Mouse (Mus musculus) CH12F3 (cell line): ENCODE results near the gene Ndufa4l2.

Experiments used
- in situ Hi-C: fragments of 300-500 bp; cut with MboI; formaldehyde crosslinking; loops from 2 replicates; pipeline ENCODE4 v1.14.3; 2020; ENCODE audit warnings: low sequenced_read_pairs

The Ndufa4l2 gene

DNA sequence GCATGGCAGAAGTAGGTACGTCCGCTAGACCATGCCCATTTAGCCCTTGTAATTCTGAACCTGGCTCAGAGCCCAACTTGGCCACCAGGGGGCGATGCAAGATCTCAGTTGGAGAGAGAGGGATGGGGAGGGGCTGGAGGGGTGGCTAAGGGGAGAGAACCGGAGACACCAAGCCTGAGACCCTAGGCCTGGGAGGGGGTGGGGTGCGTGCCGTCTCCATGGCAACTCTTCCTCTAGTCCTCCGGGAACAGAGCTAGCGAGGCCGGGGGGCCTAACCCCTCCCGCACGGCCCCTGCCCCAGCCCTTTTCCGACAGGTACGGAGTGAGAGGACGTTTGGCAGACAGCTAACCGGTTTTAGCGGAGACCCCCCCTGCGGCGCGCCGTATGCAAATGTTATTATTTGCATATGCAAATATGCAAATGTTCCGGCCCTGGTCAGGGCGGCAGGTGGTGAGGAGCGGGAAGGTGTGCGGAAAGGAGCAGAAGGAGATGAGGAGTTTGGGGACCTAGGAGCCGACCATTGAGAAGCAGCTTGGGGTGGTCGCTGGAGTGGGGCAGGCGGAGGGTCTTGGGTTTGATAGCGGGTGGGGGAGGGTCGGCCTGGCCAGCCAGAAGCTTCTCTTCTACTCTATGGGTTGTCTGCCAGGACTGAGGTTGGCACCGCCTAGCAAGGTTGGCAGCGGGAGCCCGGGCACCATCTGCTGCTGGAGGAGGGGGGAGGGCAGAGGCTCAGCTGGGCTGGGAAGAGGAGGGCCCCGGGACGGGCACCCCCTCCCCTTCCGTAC, 5.5 kb upstream of the Ndufa4l2 start:
- in situ Hi-C loops, result loop anchor here (5.0 kb wide), 1 partner anchor 33 kb away; no protein-coding TSS in a partner anchor

DNA sequence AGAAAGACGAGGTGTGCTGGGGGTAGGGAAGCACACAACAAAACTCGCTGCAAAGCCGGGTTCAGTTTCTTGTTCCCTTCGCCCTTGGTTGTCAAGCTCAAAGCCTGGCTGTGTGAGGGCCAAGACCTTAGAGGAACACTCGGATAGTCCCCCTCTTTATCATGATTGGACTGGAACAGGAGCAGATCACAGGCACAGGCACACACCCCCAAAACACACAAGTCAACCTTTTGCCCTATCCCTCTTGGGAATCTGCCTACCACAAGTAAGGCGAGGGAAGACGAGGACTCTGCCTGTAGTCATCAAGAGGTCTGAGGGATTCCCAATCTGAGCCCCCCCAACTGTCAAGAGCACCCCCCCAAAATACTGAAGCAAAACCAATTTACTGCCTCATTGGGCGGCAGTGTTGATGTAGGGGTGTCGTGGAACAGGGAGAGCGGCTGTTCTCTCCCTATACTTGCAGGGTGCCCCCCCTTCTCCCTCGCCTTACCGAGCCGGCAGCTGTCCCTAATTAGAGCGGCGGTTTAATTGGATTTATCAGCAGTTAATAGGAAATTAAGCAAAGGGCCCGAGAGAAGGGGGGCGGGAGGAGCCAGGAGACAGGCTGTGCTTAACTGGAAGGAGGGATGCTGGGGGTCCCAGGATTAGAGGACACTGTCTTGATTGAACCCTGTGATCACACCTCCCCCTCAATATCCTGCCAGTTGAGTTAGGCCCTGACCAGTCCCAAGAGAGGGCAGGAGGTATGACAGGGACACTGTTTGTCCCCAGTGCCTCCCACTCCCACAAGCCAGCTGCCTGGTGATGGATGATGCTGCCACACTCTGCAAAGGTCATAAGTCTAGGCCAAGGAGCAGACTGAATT, 4.7 kb upstream of the Ndufa4l2 start:
- in situ Hi-C loops, result loop anchor here (5.0 kb wide), 1 partner anchor 32 kb away; no protein-coding TSS in a partner anchor

DNA sequence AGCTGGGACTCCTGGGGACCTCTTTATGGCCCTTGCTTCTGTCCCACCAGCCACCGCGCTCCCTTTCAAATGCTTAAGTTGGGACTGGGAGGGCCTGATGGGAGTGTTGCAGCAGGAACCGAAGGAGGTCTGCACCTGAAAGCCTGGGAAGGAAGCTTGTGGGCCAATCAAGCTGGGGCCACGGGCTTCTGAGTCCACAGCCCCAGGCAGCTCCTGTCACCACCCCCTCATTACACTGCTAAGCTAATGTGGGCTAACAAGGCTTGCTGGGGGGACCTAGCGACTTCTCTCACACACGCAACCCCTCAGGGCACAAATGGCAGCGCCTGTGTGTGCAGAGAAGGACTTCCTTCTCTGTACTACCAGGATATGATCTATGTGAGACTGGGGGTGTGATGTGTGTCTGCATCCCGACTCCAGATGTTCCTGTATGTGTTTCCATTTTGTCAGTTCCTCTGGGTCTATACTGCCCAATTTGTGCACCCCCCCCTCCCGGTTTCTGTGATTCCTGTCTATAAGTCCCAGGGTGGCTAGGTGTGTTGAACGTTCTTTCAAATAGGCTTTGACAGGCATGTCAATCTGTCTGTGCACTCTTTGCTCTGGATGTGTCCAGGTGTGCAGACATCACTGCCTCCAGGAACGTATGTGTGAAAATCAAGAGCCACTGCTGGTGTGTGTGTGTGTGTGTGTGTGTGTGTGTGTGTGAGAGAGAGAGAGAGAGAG, 3.7 kb upstream of the Ndufa4l2 start:
- in situ Hi-C loops, result no loop called here

DNA sequence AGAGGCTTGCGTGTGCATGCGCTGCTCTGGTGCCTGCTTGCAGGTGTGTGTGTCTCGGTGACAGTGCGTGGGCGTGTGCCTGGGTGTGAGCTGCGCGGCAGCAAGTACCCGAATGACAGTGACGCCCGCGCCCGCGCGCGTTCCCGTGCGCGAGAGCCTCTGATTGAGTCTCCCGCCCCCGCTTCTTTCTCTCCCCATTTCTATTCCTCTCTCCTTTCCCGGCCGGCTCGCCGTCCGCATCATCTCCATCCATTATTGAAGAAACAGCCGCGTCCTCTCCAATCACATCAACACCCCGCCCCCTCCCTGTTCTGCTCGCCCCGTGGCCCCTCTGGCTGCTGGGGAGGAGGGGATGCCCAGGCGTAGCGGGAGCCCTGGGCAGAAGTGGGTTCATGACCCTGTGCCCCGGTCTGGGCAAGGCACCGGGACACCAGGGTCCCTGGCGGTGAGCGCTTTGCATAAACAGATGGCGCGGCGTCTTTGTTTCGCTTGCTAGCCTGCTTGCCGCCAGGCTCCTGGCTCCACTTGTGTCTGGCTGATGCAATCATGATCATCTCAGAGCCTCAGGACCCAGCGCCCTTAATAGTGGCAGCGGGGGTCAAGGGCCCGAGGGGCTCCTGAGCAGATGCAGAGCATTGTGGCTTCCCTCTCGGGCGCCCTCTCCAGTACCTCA, 3.0 kb upstream of the Ndufa4l2 start:
- in situ Hi-C loops, result no loop called here

DNA sequence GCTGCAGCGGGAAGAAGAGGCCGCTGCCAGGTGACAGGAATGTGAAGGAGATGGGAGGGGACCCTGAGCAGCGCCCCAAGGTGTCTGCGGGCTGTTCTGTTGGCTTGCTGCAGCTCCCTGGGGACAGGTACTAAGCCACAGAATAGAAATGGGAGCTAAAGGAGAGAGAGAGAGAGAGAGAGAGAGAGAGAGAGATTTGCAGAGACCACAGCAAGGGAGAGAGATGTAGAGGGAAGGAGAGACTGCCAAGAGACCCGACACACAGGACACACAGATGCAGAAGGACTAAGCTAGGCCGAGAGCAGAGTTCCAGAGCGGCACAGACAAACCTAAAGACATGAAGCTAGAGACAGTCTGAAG, 2.5 kb upstream of the Ndufa4l2 start:
- in situ Hi-C loops, result no loop called here

DNA sequence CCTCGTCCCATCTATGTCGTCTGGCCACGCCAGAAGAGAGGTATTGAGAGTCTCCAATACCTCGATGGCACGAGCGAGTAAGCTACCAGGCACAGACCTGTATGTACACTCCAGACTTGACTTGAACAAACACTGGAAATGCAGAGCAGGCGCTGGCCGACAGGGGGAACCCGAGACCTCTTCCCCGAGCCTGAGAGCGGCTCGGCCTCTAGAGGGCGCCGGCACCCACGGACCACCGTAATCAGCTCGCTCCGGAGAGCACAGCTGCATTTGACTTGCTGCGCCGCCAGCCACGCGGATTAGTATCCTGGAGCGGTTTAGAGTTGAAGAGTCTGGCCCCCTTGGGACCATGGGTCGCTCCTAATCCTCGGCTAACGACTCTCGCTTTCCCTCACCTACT, 2.0 kb upstream of the Ndufa4l2 start:
- in situ Hi-C loops, result no loop called here

DNA sequence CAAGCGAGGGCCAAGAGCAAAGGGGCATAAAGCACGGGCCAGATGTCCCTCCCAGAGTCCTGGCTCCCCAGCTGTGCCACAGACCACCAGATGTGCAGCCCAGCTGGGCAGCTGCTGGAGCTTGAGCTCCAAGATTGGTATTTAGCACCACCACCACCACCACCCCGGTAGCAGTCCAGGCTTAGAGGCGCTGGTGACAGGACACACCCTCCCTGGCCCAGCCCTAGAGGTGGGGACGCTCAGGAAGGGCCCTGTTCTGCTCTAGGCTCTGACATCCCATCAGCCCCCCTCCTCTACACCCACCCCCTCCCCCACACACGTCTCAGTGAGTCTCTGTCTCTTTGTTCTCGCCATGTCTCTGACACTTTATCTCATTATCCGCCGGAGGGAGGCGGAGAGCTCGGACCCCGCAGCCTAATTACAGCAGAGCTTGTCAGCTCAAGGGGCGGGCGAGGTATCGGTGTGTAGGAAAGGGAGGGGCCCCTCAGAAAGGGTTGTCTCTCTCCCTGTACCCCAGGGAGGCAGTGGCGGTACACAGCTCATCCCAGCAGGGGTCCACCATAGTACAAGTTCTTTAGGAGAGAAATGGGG, 1.2 kb upstream of the Ndufa4l2 start:
- in situ Hi-C loops, result no loop called here

DNA sequence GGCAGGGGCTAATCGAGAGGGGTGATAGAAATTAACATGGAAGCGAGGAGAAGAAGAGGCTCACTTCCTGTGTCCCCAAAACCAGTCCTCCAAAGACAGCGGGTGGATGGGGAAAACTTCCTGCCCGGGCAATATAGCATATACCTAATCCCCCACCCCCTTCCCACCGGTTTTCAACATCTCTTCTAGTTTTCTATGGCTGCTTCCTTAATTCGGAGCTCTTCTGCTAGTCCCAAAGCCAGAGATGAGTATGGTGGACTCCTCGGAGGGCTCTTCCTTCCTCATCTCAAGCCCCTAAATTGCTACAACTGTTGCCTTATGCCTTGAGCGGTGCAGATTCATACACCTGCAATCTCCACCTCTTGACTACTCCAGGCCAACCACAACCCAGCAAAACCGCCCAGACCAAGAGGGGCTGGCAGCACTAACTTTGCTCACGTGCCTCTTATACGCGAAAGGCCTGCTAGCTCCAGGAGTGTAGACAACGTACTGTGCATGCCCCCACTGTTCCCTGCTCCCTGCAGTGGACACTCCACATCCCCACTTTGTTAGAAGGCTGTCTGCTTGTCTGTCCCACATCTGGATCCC, 562 bp upstream of the Ndufa4l2 start:
- in situ Hi-C loops, result no loop called here

DNA sequence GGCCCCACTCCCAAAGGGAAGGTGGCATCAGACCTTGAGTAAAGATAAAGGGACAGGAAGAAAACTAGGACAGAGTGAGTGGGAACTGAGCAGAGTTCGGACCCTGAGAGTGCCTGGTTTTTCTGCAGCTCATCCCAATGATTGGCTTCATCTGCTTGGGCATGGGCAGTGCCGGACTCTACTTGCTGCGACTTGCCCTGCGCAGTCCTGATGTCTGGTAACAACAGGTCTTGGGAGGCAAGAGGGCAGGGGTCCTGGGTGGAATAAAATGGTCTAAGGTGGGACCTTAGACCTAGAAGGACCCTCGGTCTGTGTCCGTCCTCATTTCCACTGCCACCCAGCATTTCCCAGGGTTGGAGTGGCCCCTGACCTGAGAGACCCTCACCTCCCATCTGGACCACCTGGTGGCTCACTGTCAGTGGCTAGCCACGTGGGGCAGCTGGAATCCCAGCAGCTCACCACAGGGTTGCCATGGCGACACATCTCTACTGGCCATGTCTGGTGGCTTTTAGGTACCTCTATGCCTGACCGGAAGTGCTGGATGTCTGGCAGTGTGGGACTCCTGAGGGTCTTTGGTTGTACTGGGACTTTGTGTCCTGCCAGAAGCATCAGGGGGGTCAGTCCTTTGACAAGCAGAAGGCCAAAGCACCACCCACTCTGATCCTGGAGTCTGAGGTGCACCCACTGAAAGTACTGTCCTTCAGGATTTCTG, 660 bp downstream of the Ndufa4l2 start:
- in situ Hi-C loops, result no loop called here

DNA sequence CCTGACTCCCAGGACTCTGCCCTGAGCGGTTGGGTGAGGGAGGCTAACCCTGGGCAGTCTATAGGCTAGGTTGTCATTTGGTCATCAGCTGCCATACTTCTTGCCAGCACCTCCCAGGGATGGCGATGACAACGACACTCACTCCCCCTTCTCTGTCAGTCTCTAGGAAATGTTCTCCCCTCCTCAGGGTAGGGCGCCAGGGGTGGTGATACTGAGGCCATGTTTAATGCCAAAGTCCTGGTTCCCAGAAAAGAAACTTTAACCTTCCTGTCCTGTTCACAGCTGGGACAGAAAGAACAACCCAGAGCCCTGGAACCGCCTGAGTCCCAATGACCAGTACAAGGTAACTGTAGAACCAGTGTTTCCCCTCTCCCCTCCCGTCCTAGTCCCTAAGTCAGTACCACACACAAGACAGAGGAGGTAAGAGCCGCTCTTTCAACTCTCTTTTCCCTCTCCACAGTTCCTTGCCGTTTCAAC, 1.3 kb downstream of the Ndufa4l2 start:
- in situ Hi-C loops, result no loop called here

DNA sequence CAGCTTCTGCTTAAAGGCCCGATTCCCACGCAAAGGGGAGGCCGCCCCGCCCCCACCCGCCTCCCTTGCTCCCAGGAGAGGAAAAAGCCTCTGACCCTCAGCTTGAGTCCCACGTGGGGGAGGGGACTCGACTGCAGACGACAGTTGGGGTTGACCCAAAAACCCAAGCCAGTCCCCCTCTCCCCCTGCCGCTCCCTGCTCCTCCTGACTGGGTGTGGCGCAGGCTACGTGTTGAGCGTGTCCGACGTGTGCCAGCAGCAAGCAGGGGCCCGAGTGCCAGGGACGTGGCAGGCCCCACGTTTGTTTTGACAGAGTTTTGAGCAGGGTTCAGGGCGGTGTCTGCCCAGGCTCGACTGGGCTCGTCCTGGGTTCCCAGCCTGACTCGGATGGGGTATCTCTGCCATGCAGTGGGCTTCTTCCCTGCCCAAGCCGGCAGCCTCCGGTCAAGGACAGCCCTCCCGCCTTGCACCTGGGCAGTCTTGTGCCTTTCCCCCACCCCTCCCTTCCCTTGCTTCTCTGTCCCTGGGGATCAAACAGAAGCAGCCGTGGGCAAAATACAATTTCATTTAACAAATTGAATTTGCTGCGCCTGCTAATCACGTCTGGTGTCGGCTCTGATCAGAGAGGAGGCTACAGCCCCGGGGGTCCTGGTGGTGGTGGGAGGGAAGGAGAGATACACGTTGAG, 2.0 kb downstream of the Ndufa4l2 start:
- in situ Hi-C loops, result no loop called here

DNA sequence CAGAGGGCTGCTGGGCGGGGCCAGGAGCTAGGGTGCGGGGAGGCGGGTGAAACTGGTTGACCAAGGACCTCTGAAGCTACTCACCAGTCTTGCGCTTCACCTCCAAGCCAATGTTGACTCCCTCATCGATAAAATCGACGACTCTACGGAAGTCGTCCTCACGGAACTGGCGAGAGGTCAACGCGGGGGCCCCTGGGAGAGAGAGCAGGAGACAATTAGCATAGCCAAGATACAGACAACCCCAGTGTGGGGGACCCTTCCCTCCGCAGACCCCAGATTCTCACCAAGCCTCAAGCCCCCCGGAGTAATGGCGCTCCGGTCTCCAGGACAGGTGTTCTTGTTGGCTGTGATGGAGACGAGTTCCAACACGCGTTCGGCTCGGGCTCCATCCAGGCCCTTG, 3.2 kb downstream of the Ndufa4l2 start:
- in situ Hi-C loops, result no loop called here

DNA sequence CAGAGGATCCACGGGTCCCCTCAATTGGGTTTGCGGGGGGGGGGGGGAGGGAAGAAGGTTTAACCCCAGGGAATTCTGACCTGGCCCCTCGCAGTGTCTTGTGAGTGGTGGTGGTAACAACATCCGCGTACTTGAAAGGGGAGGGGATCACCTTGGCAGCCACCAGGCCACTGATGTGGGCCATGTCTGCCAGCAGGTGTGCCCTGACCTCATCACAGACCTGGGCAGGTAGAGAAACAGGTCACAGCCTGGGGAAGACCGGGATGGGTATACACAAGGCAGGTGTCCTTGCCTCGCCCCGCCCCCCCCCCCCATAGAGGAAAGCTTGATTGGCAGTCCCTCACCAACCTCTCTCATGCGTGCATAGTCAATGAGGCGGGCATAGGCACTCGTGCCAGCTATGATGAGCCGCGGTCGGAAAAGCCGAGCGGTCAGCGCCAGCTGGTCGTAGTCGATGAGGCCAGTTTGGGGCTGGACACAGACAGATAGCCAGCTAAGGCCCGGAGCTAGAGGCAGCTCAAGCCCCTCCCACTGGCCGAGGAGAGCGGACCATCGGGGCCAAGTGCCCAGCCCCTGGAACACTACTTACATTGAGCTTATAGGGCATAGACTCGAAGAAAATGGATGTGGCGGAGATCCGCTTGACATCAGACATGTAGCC, 4.4 kb downstream of the Ndufa4l2 start:
- in situ Hi-C loops, result no loop called here

DNA sequence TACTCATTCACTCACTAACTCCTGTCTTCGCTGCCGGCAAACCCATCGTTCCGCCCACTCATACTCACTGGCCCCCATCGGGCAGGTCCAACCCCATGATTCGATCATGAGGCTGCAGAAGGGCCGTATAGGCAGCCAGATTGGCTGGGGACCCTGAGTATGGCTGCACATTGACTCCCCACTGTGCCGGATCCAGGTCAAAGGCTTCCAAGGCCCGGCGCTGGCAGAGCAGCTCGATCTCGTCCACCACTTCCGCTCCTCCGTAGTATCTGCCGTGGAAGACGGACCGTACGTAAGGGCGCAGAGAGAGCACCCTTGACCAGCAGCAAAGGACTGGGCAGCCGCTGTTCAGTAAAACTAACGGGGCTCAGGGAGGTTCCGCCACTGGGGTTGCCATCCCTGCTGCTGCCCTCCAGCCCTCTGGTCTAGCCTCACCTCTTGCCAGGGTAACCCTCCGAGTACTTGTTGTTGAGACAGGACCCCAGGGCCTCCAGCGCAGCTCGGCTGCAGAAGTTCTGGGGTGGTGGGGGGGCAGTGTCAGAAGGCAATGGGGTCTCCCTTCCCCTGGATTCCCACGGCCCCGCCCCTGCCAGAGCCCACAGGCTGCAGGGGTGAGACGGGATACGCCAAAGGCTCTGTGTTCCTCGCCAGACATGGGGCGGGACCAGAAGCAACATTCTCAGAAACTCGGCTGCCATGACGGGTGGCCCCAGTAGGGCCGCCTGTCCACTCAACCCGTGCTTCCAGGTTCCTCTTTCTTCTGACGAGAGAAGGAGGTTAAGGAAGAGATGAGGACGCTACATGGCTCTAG, 5.3 kb downstream of the Ndufa4l2 start:
- in situ Hi-C loops, result no loop called here

DNA sequence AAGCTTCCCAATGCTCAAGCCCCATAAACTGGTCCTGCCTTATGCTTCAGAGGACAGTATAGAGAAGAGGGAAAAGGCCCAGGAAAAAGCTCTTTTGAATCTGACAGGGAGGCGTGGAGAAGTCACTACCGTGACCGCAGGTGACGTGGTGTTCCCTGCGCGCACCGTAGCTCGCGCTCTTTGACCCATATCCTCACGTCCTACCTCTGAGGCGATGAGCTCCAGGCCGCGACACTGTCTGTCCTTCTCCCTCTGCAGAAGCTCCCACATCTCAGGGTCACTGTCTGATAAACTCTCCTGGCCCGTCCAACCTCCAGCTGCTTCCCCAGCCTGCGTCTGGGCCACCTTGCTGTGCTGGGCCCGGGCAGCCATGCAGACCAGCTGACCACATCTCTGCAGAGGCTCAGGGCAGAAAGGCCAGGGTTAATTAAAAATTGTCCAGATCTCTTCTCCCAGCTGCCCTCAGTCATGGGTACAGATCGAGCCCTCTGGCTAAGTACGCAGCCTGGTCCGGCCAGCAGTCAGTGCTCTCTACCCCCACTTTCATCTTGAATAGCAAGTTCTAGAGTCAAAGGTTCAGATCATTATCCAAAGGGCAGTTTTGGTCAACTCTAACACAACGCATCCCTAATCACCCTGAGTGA, 6.1 kb downstream of the Ndufa4l2 start:
- in situ Hi-C loops, result no loop called here

DNA sequence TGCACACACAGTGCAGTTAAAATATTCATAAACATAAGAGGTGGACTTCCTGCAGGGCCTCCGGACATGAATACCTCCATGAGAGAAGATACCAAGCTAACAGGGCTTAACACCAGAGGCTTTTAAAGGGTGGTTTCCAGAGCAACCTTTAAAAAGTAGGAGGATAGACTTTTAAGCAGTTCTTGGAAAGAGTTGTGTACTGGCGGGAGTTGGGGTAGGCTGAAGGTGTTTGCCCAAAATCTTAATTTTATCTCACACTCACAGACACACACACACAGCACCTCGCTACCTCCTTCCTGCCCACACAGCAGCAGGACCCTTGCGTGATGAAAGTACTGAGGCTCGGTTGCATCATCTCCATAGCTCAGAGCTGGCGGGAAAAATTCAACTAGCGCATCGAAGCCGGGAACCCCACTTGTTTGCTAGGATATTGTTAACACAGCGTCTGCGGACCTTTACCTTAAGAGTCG, 6.9 kb downstream of the Ndufa4l2 start:
- in situ Hi-C loops, result no loop called here

DNA sequence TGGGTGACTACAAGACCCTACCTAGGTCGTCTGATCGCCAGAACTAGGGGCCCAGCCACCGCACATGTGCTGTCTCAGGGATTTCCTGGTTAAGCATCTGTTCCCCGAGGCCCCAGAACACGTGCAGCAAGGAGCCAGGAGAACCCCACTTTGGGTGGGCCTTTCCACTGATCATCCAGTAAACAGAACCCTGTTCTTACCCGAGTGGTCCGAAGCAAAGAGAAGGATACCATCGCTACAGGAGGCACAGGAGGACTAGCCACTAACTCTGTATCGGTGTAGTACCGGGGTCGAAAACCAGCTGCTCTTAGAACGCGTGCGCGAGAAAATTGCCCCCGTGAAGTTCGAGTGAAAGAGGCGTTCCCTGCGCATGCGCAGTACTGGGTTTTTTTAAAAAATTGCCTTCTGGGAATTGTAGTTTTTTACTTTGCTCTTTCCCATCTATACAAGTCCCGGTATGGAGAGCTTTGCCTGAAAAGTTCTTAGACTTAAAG, 7.4 kb downstream of the Ndufa4l2 start, which contains the start of gene Shmt2:
Shmt2 (minus strand) TSS at position 357 of the 494 bp plus-strand sequence.
- in situ Hi-C loops, result no loop called here
